Mouse (Mus musculus): ENCODE results near the gene Jph3.

Gene Jph3

GRCm38 (mm10) chr8:121730646-121731045, 1.2 kb downstream of the Jph3 start:
- DNase-seq = no peak

GRCm38 (mm10) chr8:121731060-121731459, 1.6 kb downstream of the Jph3 start:
- no peak for DNase-seq

GRCm38 (mm10) chr8:121731471-121732333, 2.3 kb downstream of the Jph3 start:
- no peak for DNase-seq

- no peak for DNase-seq
These were observed 2.9 kb downstream of the Jph3 start for GRCm38 (mm10) chr8:121732334-121732665.

- DNase-seq = no peak
These were observed 4.8 kb downstream of the Jph3 start for GRCm38 (mm10) chr8:121734262-121734661.

GRCm38 (mm10) chr8:121736236-121736635, 6.8 kb downstream of the Jph3 start:
- DNase-seq = peak; percentile 14

GRCm38 (mm10) chr8:121740721-121741120, 11.3 kb downstream of the Jph3 start:
- no peak for DNase-seq

GRCm38 (mm10) chr8:121749501-121749900, 20.1 kb downstream of the Jph3 start:
- no peak for DNase-seq

GRCm38 (mm10) chr8:121750512-121750911, 21.1 kb downstream of the Jph3 start:
- DNase-seq = no peak

GRCm38 (mm10) chr8:121751407-121751806, 22.0 kb downstream of the Jph3 start:
- DNase-seq = peak; percentile 74

- no peak for DNase-seq
These were observed 29.0 kb downstream of the Jph3 start for GRCm38 (mm10) chr8:121758470-121758869.

GRCm38 (mm10) chr8:121760484-121760883, 31.1 kb downstream of the Jph3 start:
- DNase-seq = no peak

GRCm38 (mm10) chr8:121761480-121761879, 32.1 kb downstream of the Jph3 start:
- peak; percentile 15 for DNase-seq

GRCm38 (mm10) chr8:121762999-121763699, 33.7 kb downstream of the Jph3 start:
- DNase-seq = no peak

- DNase-seq = no peak
These were observed 34.2 kb downstream of the Jph3 start for GRCm38 (mm10) chr8:121763700-121764013.

- DNase-seq = no peak
These were observed 36.2 kb downstream of the Jph3 start for GRCm38 (mm10) chr8:121765594-121766138.

GRCm38 (mm10) chr8:121769095-121769494, 39.7 kb downstream of the Jph3 start:
- no peak for DNase-seq

GRCm38 (mm10) chr8:121769621-121770020, 40.2 kb downstream of the Jph3 start:
- no peak for DNase-seq

GRCm38 (mm10) chr8:121770845-121771752, 41.7 kb downstream of the Jph3 start:
- no peak for DNase-seq

GRCm38 (mm10) chr8:121773876-121774275, 44.5 kb downstream of the Jph3 start:
- no peak for DNase-seq

- DNase-seq = no peak
These were observed 53.1 kb downstream of the Jph3 start for GRCm38 (mm10) chr8:121782493-121782892.

- no peak for DNase-seq
These were observed 57.1 kb downstream of the Jph3 start for GRCm38 (mm10) chr8:121786542-121786941.

GRCm38 (mm10) chr8:121788786-121789185, 59.4 kb downstream of the Jph3 start:
- no peak for DNase-seq

All from thymus, postnatal 14 days (tissue).